Mouse (Mus musculus) CH12.LX (cell line): Measurements from ENCODE around the gene Esr2.

Experiments used
- ELF1 ChIP-seq: IDR thresholded peaks from 2 replicates; pipeline ENCODE4 v1.6.1; 2014; ENCODE audit warnings: low read depth, mild to moderate bottlenecking, inconsistent platforms, low read length, improper control_type of control experiment
- MAFK ChIP-seq: IDR thresholded peaks from 2 replicates; pipeline ENCODE4 v1.6.1; 2011; ENCODE audit warnings: low read length, improper control_type of control experiment; ENCODE audit not compliant: insufficient replicate concordance
- POLR2A ChIP-seq: IDR thresholded peaks from 2 replicates; pipeline ENCODE4 v1.6.1; 2011; ENCODE audit warnings: low read depth, mild to moderate bottlenecking, improper control_type of control experiment, low read length
- ZMIZ1 ChIP-seq: IDR thresholded peaks from 2 replicates; pipeline ENCODE4 v1.6.1; 2012; ENCODE audit warnings: low read depth, mild to moderate bottlenecking, inconsistent platforms, low read length, improper control_type of control experiment

GRCm38 (mm10) chr12:76111046-76111445 lies 66.0 kb downstream of the Esr2 start:
- TF ChIP-seq MAFK: no peak
- TF ChIP-seq ELF1: no peak
- TF ChIP-seq ZMIZ1: no peak
- no peak for TF ChIP-seq POLR2A
